Mouse (Mus musculus) kidney, embryonic 14.5 days (tissue): ENCODE data around the gene Gm14412. TPM values are rescaled to one million over a fixed set of nuclear protein-coding genes. Genes with fewer than 3 reads are reported as not detected.
"Not testable (repeated sequence)": the region's sequence is repeated elsewhere in the genome, so short reads cannot be mapped to it uniquely, and the experiment has no call there.

Experiments
- ATAC-seq: fragments of 200-750 bp; cut with Nextera tagmentation; 2 replicates; pipeline ENCODE4 v1.8.0; 2017; ENCODE audit warnings: moderate number of reproducible peaks, mild to moderate bottlenecking, moderate TSS enrichment, moderate library complexity; ENCODE audit not compliant: low FRiP score, low TSS enrichment
- H3K27ac ChIP-seq: fragments of 300-500 bp; sonication (generic); 2 replicates; pipeline ENCODE4 v1.5.1; 2014; ENCODE audit warnings: low read depth, mild to moderate bottlenecking, low read length, moderate library complexity, mixed read lengths
- H3K27me3 ChIP-seq: fragments of 300-500 bp; sonication (generic); 2 replicates; pipeline ENCODE4 v1.6.1; 2014; ENCODE audit warnings: mild to moderate bottlenecking, low read length; ENCODE audit not compliant: control insufficient read depth, insufficient read depth
- H3K36me3 ChIP-seq: fragments of 300-500 bp; sonication (generic); 2 replicates; pipeline ENCODE4 v1.6.1; 2014; ENCODE audit warnings: low read length, mixed read lengths; ENCODE audit not compliant: control insufficient read depth, insufficient read depth
- H3K4me1 ChIP-seq: fragments of 300-500 bp; sonication (generic); 2 replicates; pipeline ENCODE4 v1.6.1; 2014; ENCODE audit warnings: low read length, mixed read lengths; ENCODE audit not compliant: control insufficient read depth, insufficient read depth
- H3K4me2 ChIP-seq: fragments of 300-500 bp; sonication (generic); replicated peaks from 2 replicates; pipeline ENCODE4 v1.6.1; 2014; ENCODE audit warnings: low read depth, mild to moderate bottlenecking, low read length
- H3K4me3 ChIP-seq: fragments of 300-500 bp; sonication (generic); 2 replicates; pipeline ENCODE4 v1.5.1; 2014; ENCODE audit warnings: mild to moderate bottlenecking, low read length
- H3K9ac ChIP-seq: fragments of 300-500 bp; sonication (generic); 2 replicates; pipeline ENCODE4 v1.6.1; 2014; ENCODE audit warnings: low read depth, mild to moderate bottlenecking, low read length, moderate library complexity
- H3K9me3 ChIP-seq: fragments of 300-500 bp; sonication (generic); 2 replicates; pipeline ENCODE4 v1.6.1; 2016; ENCODE audit warnings: low read length; ENCODE audit not compliant: control insufficient read depth
- WGBS: fragments of 180-500 bp; shearing (Covaris S2); extraction: QIAGEN DNeasy Blood & Tissue Kit; methylation state at CpG from one replicate; pipeline ENCODE4 v1.1.7; 2014; 5-methylcytosine and 5-hydroxymethylcytosine counted together
- polyA plus RNA-seq: library from polyadenylated mRNA; unstranded; fragments of >200 nt; fragmentation: Nextera tagmentation; extraction: Ambion mirVana; gene quantifications from 2 replicates; pipeline ENCODE4 v1.2.1, GENCODE M21; 2014

Gene Gm14412
- 0.16 and 0.76 TPM in 2 replicates for polyA plus RNA-seq

GRCm38 (mm10) chr2:177324257-177324733, at the start of gene Gm14412:
TSS of gene Gm14412 (minus strand) at chr2:177324307.
- not testable (repeated sequence) for H3K36me3 ChIP-seq, H3K9me3 ChIP-seq, H3K4me2 ChIP-seq, H3K27ac ChIP-seq, H3K4me3 ChIP-seq, H3K9ac ChIP-seq, H3K27me3 ChIP-seq, H3K4me1 ChIP-seq, ATAC-seq
- WGBS = 80% methylated on average over 2 of the region's 2 CpGs

- WGBS = 85% methylated on average over 3 of the region's 4 CpGs
- not testable (repeated sequence) for H3K4me3 ChIP-seq, ATAC-seq, H3K9ac ChIP-seq, H3K27me3 ChIP-seq, H3K36me3 ChIP-seq, H3K9me3 ChIP-seq, H3K27ac ChIP-seq, H3K4me2 ChIP-seq, H3K4me1 ChIP-seq
These were observed 5.7 kb upstream of the Gm14412 start for GRCm38 (mm10) chr2:177329661-177330292.

GRCm38 (mm10) chr2:177321361-177321760, 2.7 kb downstream of the Gm14412 start:
- not testable (repeated sequence) for H3K4me3 ChIP-seq, H3K27me3 ChIP-seq, H3K9ac ChIP-seq, H3K9me3 ChIP-seq, H3K27ac ChIP-seq, H3K4me1 ChIP-seq, ATAC-seq, H3K36me3 ChIP-seq, H3K4me2 ChIP-seq

GRCm38 (mm10) chr2:177320786-177321320, 3.3 kb downstream of the Gm14412 start:
- not testable (repeated sequence) for H3K4me3 ChIP-seq, H3K4me2 ChIP-seq, H3K9me3 ChIP-seq, H3K36me3 ChIP-seq, H3K27ac ChIP-seq, ATAC-seq, H3K27me3 ChIP-seq, H3K4me1 ChIP-seq, H3K9ac ChIP-seq
- 67% methylated on average over 2 of the region's 2 CpGs for WGBS

GRCm38 (mm10) chr2:177318996-177319395, 5.1 kb downstream of the Gm14412 start:
- 84% methylated on average over 1 of the region's 1 CpGs for WGBS
- Histone ChIP-seq H3K27ac (no peak overlapping the region), H3K4me1 (no peaks in the 10 kb centered on the region), H3K36me3 (no peaks in the 10 kb centered on the region), H3K9ac (no peak overlapping the region), H3K27me3 (no peaks in the 10 kb centered on the region), H3K9me3 (no peaks in the 10 kb centered on the region), H3K4me3 (no peak overlapping the region), H3K4me2 (no peak overlapping the region)
- ATAC-seq = no peak

- not testable (repeated sequence) for H3K4me3 ChIP-seq, ATAC-seq, H3K36me3 ChIP-seq, H3K27ac ChIP-seq, H3K9ac ChIP-seq, H3K27me3 ChIP-seq, H3K9me3 ChIP-seq, H3K4me2 ChIP-seq, H3K4me1 ChIP-seq
- 87% methylated on average over 4 of the region's 4 CpGs for WGBS
These were observed 14.5 kb downstream of the Gm14412 start for GRCm38 (mm10) chr2:177309627-177310026.

- not testable (repeated sequence) for ATAC-seq, H3K9ac ChIP-seq, H3K4me3 ChIP-seq, H3K4me2 ChIP-seq, H3K4me1 ChIP-seq, H3K27ac ChIP-seq, H3K27me3 ChIP-seq, H3K9me3 ChIP-seq, H3K36me3 ChIP-seq
- WGBS = no CpG with 5 or more reads among the region's 2 CpGs
These were observed 19.1 kb downstream of the Gm14412 start for GRCm38 (mm10) chr2:177304980-177305379.

- H3K27ac ChIP-seq, H3K9ac ChIP-seq, H3K9me3 ChIP-seq, H3K27me3 ChIP-seq, H3K4me1 ChIP-seq, H3K4me2 ChIP-seq, H3K36me3 ChIP-seq, ATAC-seq, H3K4me3 ChIP-seq: not testable (repeated sequence)
- WGBS = 42% methylated on average over 3 of the region's 3 CpGs
These were observed 40.4 kb downstream of the Gm14412 start for GRCm38 (mm10) chr2:177283701-177284100.

GRCm38 (mm10) chr2:177277754-177278153, 46.4 kb downstream of the Gm14412 start:
- H3K4me2 ChIP-seq, H3K9me3 ChIP-seq, H3K27ac ChIP-seq, H3K4me1 ChIP-seq, H3K27me3 ChIP-seq, ATAC-seq, H3K9ac ChIP-seq, H3K36me3 ChIP-seq, H3K4me3 ChIP-seq: not testable (repeated sequence)
- WGBS = 74% methylated on average over 2 of the region's 2 CpGs
